Mouse (Mus musculus): ENCODE measurements around the gene Wnk1. TPM values are rescaled to one million over a fixed set of nuclear protein-coding genes. Genes with fewer than 3 reads are reported as not detected.

The Wnk1 gene
- polyA plus RNA-seq, 1 experiment from 2014 or later, result 77.0 TPM

DNA sequence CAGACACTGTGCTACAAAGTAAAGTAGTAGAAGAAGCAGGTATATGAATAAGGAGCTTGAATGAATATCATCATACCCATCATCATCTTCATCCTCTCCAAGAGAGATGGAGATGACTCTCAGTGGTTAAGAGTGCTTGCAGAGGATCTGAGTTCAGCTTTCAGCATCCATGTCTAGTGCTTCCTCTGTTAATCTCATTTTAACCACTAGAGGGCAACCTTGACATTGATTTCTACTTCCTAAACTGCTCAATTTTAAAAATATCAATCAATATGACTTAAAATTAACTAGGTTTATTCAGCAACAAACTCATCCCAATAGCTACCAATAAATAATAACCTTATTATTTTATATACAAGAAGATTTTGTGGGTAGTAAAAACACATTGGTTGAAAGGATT, 36.8 kb downstream of the Wnk1 start:
- DNase-seq (ENCODE audit: low spot score) (no peak), ATAC-seq (replicated peaks; ENCODE audit: low FRiP score) (no peak)
- Histone ChIP-seq H3K9me3 (ENCODE audit: control insufficient read depth, low read length) (no peaks in the 10 kb centered on the region), H3K4me3 (ENCODE audit: low read depth, low read length) (no peak overlapping the region), H3K4me2 (ENCODE audit: low read depth, low read length, severe bottlenecking) (no peak overlapping the region), H3K9ac (ENCODE audit: low read length) (no peak overlapping the region), H3K36me3 (ENCODE audit: control insufficient read depth, insufficient read depth, low read length) (peaks cover 3% of the 10 kb centered on the region; the same call in 1 of the 2 replicates), H3K27me3 (ENCODE audit: control insufficient read depth, insufficient read depth, low read length) (no peaks in the 10 kb centered on the region), H3K4me1 (replicated peaks; ENCODE audit: control insufficient read depth, insufficient read depth, low read length) (no peaks in the 10 kb centered on the region), H3K27ac (ENCODE audit: low read depth, low read length) (no peak overlapping the region)

DNA sequence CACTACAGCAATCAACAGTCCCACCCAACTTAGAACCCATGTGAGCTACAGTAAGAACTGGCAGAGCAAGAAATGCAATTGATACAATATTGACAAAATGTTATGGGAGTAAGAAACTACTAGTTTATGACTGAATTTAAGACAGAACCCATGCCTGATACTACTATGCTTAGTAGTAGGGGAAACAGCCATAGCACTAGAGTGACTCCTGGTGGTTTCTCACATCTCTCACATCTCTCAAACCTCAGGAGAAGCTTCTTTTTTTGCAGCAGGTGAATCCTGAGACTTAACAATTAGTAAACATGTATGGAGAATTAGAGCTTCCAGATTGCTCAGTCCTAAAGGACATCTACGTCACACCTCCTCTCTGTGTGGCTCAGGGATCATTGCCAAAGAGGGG, 42.0 kb downstream of the Wnk1 start:
- Histone ChIP-seq H3K27me3 (ENCODE audit: control insufficient read depth, insufficient read depth, low read length) (no peaks in the 10 kb centered on the region), H3K4me1 (replicated peaks; ENCODE audit: control insufficient read depth, insufficient read depth, low read length) (no peaks in the 10 kb centered on the region), H3K9ac (ENCODE audit: low read length) (no peak overlapping the region), H3K4me2 (ENCODE audit: low read depth, low read length, severe bottlenecking) (no peak overlapping the region), H3K36me3 (ENCODE audit: control insufficient read depth, insufficient read depth, low read length) (peaks cover 5% of the 10 kb centered on the region; the same call in 1 of the 2 replicates), H3K27ac (ENCODE audit: low read depth, low read length) (no peak overlapping the region), H3K9me3 (ENCODE audit: control insufficient read depth, low read length) (no peaks in the 10 kb centered on the region), H3K4me3 (ENCODE audit: low read depth, low read length) (no peak overlapping the region)
- DNase-seq (ENCODE audit: low spot score) (no peak), ATAC-seq (replicated peaks; ENCODE audit: low FRiP score) (no peak)
- 76% methylated on average over 1 of the region's 1 CpGs for WGBS

GRCm38 (mm10) chr6:119924235-119925005, 114.1 kb downstream of the Wnk1 start:
- no peak overlapping the region for H3K9ac ChIP-seq (ENCODE audit: low read length)
- no peak overlapping the region for H3K4me3 ChIP-seq (ENCODE audit: low read depth, low read length)
- H3K27ac ChIP-seq (ENCODE audit: low read depth, low read length), result no peak overlapping the region
- H3K27me3 ChIP-seq (ENCODE audit: control insufficient read depth, insufficient read depth, low read length), result no peaks in the 10 kb centered on the region
- H3K36me3 ChIP-seq (ENCODE audit: control insufficient read depth, insufficient read depth, low read length), result peaks cover 9% of the 10 kb centered on the region
- no peaks in the 10 kb centered on the region for H3K9me3 ChIP-seq (ENCODE audit: control insufficient read depth, low read length)
- WGBS, result 56% methylated on average over 4 of the region's 4 CpGs
- DNase-seq (ENCODE audit: low spot score) (no peak), ATAC-seq (replicated peaks; ENCODE audit: low FRiP score) (no peak)
- no peak overlapping the region for H3K4me2 ChIP-seq (ENCODE audit: low read depth, low read length, severe bottlenecking)
- H3K4me1 ChIP-seq (replicated peaks; ENCODE audit: control insufficient read depth, insufficient read depth, low read length), result no peaks in the 10 kb centered on the region

DNA sequence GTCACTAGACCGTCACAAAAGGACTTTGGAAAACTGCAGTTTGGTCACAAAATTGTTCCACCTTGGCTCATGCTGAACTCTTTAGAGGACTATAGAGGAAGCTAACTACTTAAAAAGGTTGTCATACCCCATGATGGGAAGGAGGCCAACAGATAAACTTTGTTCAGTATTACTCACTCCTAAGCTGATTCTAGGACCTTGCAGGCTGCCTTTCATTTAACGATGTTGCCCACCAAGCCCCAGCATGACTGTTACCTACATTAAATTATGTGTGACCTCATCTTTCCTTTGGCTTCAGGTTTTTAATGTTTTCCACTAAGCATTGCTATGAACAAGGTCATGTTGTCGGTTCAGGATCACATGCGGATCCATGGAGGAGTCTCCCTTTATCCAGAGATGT, 115.9 kb downstream of the Wnk1 start:
- DNase-seq (ENCODE audit: low spot score) (no peak), ATAC-seq (replicated peaks; ENCODE audit: low FRiP score) (no peak)
- no peaks in the 10 kb centered on the region for H3K27me3 ChIP-seq (ENCODE audit: control insufficient read depth, insufficient read depth, low read length)
- H3K4me3 ChIP-seq (ENCODE audit: low read depth, low read length), result no peak overlapping the region
- H3K9ac ChIP-seq (ENCODE audit: low read length), result no peak overlapping the region
- WGBS, result 96% methylated on average over 4 of the region's 4 CpGs
- no peaks in the 10 kb centered on the region for H3K4me1 ChIP-seq (replicated peaks; ENCODE audit: control insufficient read depth, insufficient read depth, low read length)
- H3K27ac ChIP-seq (ENCODE audit: low read depth, low read length), result no peak overlapping the region
- H3K36me3 ChIP-seq (ENCODE audit: control insufficient read depth, insufficient read depth, low read length), result peaks cover 9% of the 10 kb centered on the region
- H3K4me2 ChIP-seq (ENCODE audit: low read depth, low read length, severe bottlenecking), result no peak overlapping the region
- H3K9me3 ChIP-seq (ENCODE audit: control insufficient read depth, low read length), result no peaks in the 10 kb centered on the region

DNA sequence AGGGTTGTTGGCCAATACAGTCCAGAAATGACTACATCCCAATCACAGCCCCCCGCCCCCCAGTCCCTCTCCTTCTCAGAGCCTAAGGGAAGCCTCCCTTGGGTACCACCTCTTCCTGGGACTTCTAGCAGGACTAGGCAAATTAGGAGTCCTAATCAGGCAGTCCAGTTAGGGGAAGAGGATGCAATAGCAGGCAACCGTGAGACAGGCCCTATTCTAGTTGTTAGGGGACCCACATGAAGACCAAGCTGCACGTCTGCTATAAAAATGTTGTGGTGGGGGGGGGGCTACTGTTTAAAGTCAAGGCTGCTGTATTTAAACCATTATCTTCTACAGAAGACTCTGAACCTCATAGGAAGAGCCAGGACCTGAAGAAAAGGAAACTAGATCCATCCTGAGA, 116.3 kb downstream of the Wnk1 start:
- no peaks in the 10 kb centered on the region for H3K9me3 ChIP-seq (ENCODE audit: control insufficient read depth, low read length)
- H3K4me2 ChIP-seq (ENCODE audit: low read depth, low read length, severe bottlenecking), result no peak overlapping the region
- WGBS, result 84% methylated on average over 3 of the region's 3 CpGs
- H3K4me1 ChIP-seq (replicated peaks; ENCODE audit: control insufficient read depth, insufficient read depth, low read length), result no peaks in the 10 kb centered on the region
- peaks cover 7% of the 10 kb centered on the region for H3K36me3 ChIP-seq (ENCODE audit: control insufficient read depth, insufficient read depth, low read length)
- H3K27me3 ChIP-seq (ENCODE audit: control insufficient read depth, insufficient read depth, low read length), result no peaks in the 10 kb centered on the region
- H3K9ac ChIP-seq (ENCODE audit: low read length), result no peak overlapping the region
- DNase-seq (ENCODE audit: low spot score) (no peak), ATAC-seq (replicated peaks; ENCODE audit: low FRiP score) (no peak)
- no peak overlapping the region for H3K4me3 ChIP-seq (ENCODE audit: low read depth, low read length)
- no peak overlapping the region for H3K27ac ChIP-seq (ENCODE audit: low read depth, low read length)

DNA sequence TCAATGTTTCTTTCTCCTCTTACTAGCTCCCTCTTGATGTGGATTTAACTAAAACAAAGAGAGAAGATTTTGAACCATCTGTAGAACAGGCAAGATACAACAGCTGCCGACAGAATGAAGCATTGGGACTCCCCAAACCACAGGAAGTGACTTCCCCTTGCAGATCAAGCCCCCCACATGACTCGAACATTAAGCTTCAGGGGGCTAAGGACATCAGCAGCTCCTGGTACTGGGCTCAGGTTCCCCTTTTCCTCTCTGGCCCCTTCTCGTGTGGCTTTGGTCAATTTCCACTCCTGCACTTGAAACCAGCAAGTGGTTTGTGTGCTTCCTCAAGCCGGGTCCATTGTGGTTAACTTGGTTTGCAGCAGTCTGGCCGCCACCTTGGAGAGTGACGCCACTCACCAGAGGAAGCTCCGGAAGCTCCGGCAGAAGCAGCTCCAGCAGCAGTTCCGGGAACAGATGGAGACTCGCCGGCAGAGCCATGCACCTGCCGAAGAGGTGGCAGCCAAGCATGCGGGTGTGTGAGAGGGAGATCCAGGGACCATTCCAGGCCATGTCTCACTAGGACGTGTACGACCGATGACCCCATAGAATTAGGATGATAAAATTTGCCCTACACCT, 119.8 kb downstream of the Wnk1 start:
- Histone ChIP-seq H3K9me3 (ENCODE audit: control insufficient read depth, low read length) (no peaks in the 10 kb centered on the region), H3K4me2 (ENCODE audit: low read depth, low read length, severe bottlenecking) (no peak overlapping the region), H3K4me1 (replicated peaks; ENCODE audit: control insufficient read depth, insufficient read depth, low read length) (no peaks in the 10 kb centered on the region), H3K36me3 (ENCODE audit: control insufficient read depth, insufficient read depth, low read length) (no peaks in the 10 kb centered on the region; the same call in 1 of the 2 replicates), H3K27ac (ENCODE audit: low read depth, low read length) (no peak overlapping the region), H3K9ac (ENCODE audit: low read length) (no peak overlapping the region), H3K27me3 (ENCODE audit: control insufficient read depth, insufficient read depth, low read length) (no peaks in the 10 kb centered on the region), H3K4me3 (ENCODE audit: low read depth, low read length) (no peak overlapping the region)
- 92% methylated on average over 16 of the region's 16 CpGs for WGBS
- ATAC-seq (replicated peaks; ENCODE audit: low FRiP score) (no peak), DNase-seq (ENCODE audit: low spot score) (no peak)

GRCm38 (mm10) chr6:119915710-119916109, 122.8 kb downstream of the Wnk1 start:
- H3K4me1 ChIP-seq (replicated peaks; ENCODE audit: control insufficient read depth, insufficient read depth, low read length), result no peaks in the 10 kb centered on the region
- 89% methylated on average over 5 of the region's 5 CpGs for WGBS
- no peak for DNase-seq (ENCODE audit: low spot score)
- no peak overlapping the region for H3K27ac ChIP-seq (ENCODE audit: low read depth, low read length)
- no peak overlapping the region for H3K4me3 ChIP-seq (ENCODE audit: low read depth, low read length)
- H3K36me3 ChIP-seq (ENCODE audit: control insufficient read depth, insufficient read depth, low read length), result no peaks in the 10 kb centered on the region; the same call in 1 of the 2 replicates
- no peaks in the 10 kb centered on the region for H3K9me3 ChIP-seq (ENCODE audit: control insufficient read depth, low read length)
- no peak for ATAC-seq (replicated peaks; ENCODE audit: low FRiP score)
- H3K4me2 ChIP-seq (ENCODE audit: low read depth, low read length, severe bottlenecking), result no peak overlapping the region
- H3K9ac ChIP-seq (ENCODE audit: low read length), result no peak overlapping the region
- H3K27me3 ChIP-seq (ENCODE audit: control insufficient read depth, insufficient read depth, low read length), result no peaks in the 10 kb centered on the region

GRCm38 (mm10) chr6:119912046-119912445, 126.4 kb downstream of the Wnk1 start:
- no peak for DNase-seq (ENCODE audit: low spot score)
- H3K9ac ChIP-seq (ENCODE audit: low read length), result no peak overlapping the region
- no peak overlapping the region for H3K27ac ChIP-seq (ENCODE audit: low read depth, low read length)
- no peak for ATAC-seq (replicated peaks; ENCODE audit: low FRiP score)
- no peaks in the 10 kb centered on the region for H3K4me1 ChIP-seq (replicated peaks; ENCODE audit: control insufficient read depth, insufficient read depth, low read length)
- H3K9me3 ChIP-seq (ENCODE audit: control insufficient read depth, low read length), result no peaks in the 10 kb centered on the region
- H3K27me3 ChIP-seq (ENCODE audit: control insufficient read depth, insufficient read depth, low read length), result no peaks in the 10 kb centered on the region
- no peaks in the 10 kb centered on the region; the same call in 1 of the 2 replicates for H3K36me3 ChIP-seq (ENCODE audit: control insufficient read depth, insufficient read depth, low read length)
- no peak overlapping the region for H3K4me2 ChIP-seq (ENCODE audit: low read depth, low read length, severe bottlenecking)
- 78% methylated on average over 5 of the region's 5 CpGs for WGBS
- no peak overlapping the region for H3K4me3 ChIP-seq (ENCODE audit: low read depth, low read length)

DNA sequence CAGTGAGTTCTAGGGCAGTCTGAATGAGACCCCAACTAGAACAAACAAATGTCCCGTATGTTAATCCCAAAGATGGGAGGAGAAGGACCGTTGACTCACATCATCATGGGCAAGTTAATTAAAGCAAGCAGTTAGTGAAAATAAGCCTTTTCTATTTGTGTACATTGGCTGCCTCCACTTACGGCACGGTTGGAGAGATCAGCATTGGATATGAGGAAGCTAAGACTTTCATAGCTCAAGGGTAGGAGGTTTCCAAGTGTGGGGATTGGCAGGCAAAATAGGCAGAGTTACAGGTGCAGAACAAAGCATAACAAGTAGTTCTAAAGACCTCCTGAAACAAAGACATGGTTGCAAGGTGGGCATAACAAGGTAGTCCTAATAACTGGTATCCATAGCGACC, 133.0 kb downstream of the Wnk1 start:
- ATAC-seq (replicated peaks; ENCODE audit: low FRiP score) (no peak), DNase-seq (ENCODE audit: low spot score) (no peak)
- Histone ChIP-seq H3K4me2 (ENCODE audit: low read depth, low read length, severe bottlenecking) (no peak overlapping the region), H3K27me3 (ENCODE audit: control insufficient read depth, insufficient read depth, low read length) (no peaks in the 10 kb centered on the region), H3K9ac (ENCODE audit: low read length) (no peak overlapping the region), H3K27ac (ENCODE audit: low read depth, low read length) (no peak overlapping the region), H3K4me3 (ENCODE audit: low read depth, low read length) (no peak overlapping the region), H3K9me3 (ENCODE audit: control insufficient read depth, low read length) (no peaks in the 10 kb centered on the region), H3K4me1 (replicated peaks; ENCODE audit: control insufficient read depth, insufficient read depth, low read length) (peaks cover 3% of the 10 kb centered on the region; the same call in 1 of the 2 replicates), H3K36me3 (ENCODE audit: control insufficient read depth, insufficient read depth, low read length) (no peaks in the 10 kb centered on the region)
- 89% methylated on average over 5 of the region's 5 CpGs for WGBS

All from forebrain, embryonic 11.5 days (tissue).